Mouse (Mus musculus) left cerebral cortex, postnatal 25 days (tissue): ENCODE data around the gene Pdzd2. TPM values are rescaled to one million over a fixed set of nuclear protein-coding genes. Genes with fewer than 3 reads are reported as not detected.

Source experiments
- DNase-seq, 2 experiments: peaks; one replicate each; pipeline ENCODE4 v3.0.0; 2022; ENCODE audit warnings: low spot score in 2 of 2, mixed read lengths in 1 of 2
- intact Hi-C: fragments of 180-260 bp; cut with DNase I; formaldehyde crosslinking; loops from one replicate; pipeline ENCODE4 v1.15.1; 2025
- total RNA-seq, 2 experiments: library from RNA; stranded (reverse); gene quantifications; 2 replicates each; pipeline ENCODE4 v1.2.3; 2021

Gene Pdzd2
- total RNA-seq, 2 experiments from 2014 or later = 79.8 to 89.9 TPM

GRCm38 (mm10) chr15:12470900-12471838 is 268.6 kb downstream of the Pdzd2 start:
- intact Hi-C loops = no loop called here

GRCm38 (mm10) chr15:12468625-12469024 is 271.1 kb downstream of the Pdzd2 start:
- intact Hi-C loops = no loop called here

More at GRCm38 (mm10) chr15:12470900-12471838, 268.6 kb downstream of the Pdzd2 start:
- DNase-seq = no peak

GRCm38 (mm10) chr15:12465748-12466147 is 274.0 kb downstream of the Pdzd2 start:
- DNase-seq = no peak
- intact Hi-C loops = no loop called here

More at GRCm38 (mm10) chr15:12468625-12469024, 271.1 kb downstream of the Pdzd2 start:
- no peak for DNase-seq

GRCm38 (mm10) chr15:12456808-12457207 is 282.9 kb downstream of the Pdzd2 start:
- no peak for DNase-seq
- intact Hi-C loops = no loop called here

GRCm38 (mm10) chr15:12453343-12453742 is 286.4 kb downstream of the Pdzd2 start:
- intact Hi-C loops = no loop called here
- DNase-seq = no peak

- no peak for DNase-seq
- intact Hi-C loops = no loop called here
These were observed 287.4 kb downstream of the Pdzd2 start for GRCm38 (mm10) chr15:12452141-12452995.

GRCm38 (mm10) chr15:12451448-12451847 is 288.3 kb downstream of the Pdzd2 start:
- intact Hi-C loops = no loop called here
- DNase-seq = peak in 1 of 2 experiments; percentile 19

GRCm38 (mm10) chr15:12450790-12451189 is 288.9 kb downstream of the Pdzd2 start:
- DNase-seq = no peak
- intact Hi-C loops = no loop called here

- intact Hi-C loops = no loop called here
- no peak for DNase-seq
These were observed 290.4 kb downstream of the Pdzd2 start for GRCm38 (mm10) chr15:12449321-12449720.

- intact Hi-C loops = no loop called here
- peak; percentile 66 to 93 for DNase-seq
These were observed 292.7 kb downstream of the Pdzd2 start for GRCm38 (mm10) chr15:12447021-12447434.

GRCm38 (mm10) chr15:12444551-12444950 is 295.2 kb downstream of the Pdzd2 start:
- intact Hi-C loops = no loop called here
- DNase-seq = no peak

GRCm38 (mm10) chr15:12439351-12439751 is 300.4 kb downstream of the Pdzd2 start:
- intact Hi-C loops = no loop called here
- no peak for DNase-seq

- intact Hi-C loops = no loop called here
- DNase-seq = no peak
These were observed 301.0 kb downstream of the Pdzd2 start for GRCm38 (mm10) chr15:12438691-12439090.

GRCm38 (mm10) chr15:12438081-12438480 is 301.6 kb downstream of the Pdzd2 start:
- intact Hi-C loops = no loop called here
- DNase-seq = no peak

- intact Hi-C loops = no loop called here
These were observed 303.8 kb downstream of the Pdzd2 start for GRCm38 (mm10) chr15:12435910-12436309.

GRCm38 (mm10) chr15:12433893-12434599 is 305.7 kb downstream of the Pdzd2 start:
- intact Hi-C loops = no loop called here
- DNase-seq = no peak

More at GRCm38 (mm10) chr15:12435910-12436309, 303.8 kb downstream of the Pdzd2 start:
- no peak for DNase-seq

GRCm38 (mm10) chr15:12432879-12433278 is 306.8 kb downstream of the Pdzd2 start:
- intact Hi-C loops = no loop called here
- no peak for DNase-seq

GRCm38 (mm10) chr15:12432320-12432719 is 307.4 kb downstream of the Pdzd2 start:
- no peak for DNase-seq
- intact Hi-C loops = no loop called here

- intact Hi-C loops = no loop called here
- peak; percentile 28 to 75 for DNase-seq
These were observed 308.0 kb downstream of the Pdzd2 start for GRCm38 (mm10) chr15:12431684-12432083.

GRCm38 (mm10) chr15:12431188-12431587 is 308.5 kb downstream of the Pdzd2 start:
- intact Hi-C loops = no loop called here
- DNase-seq = no peak
